Mouse (Mus musculus) right cerebral cortex, postnatal 25 days (tissue): ENCODE data around the gene Gm2a.
A peak's percentile ranks its signal among the peaks of the same experiment; 100 is the strongest.
"Not testable (repeated sequence)": the region's sequence is repeated elsewhere in the genome, so short reads cannot be mapped to it uniquely, and the experiment has no call there.

Source experiments
- DNase-seq: peaks from one replicate; pipeline ENCODE4 v3.0.0; 2022

Gene Gm2a

GRCm38 (mm10) chr11:55097463-55098188, at the start of gene Gm2a:
TSS of gene Gm2a (plus strand) at chr11:55098115.
- DNase-seq: peak; percentile 93

GRCm38 (mm10) chr11:55050837-55051510, 46.9 kb upstream of the Gm2a start:
- DNase-seq: no peak

GRCm38 (mm10) chr11:55057511-55057910, 40.4 kb upstream of the Gm2a start:
- DNase-seq: no peak

DNA sequence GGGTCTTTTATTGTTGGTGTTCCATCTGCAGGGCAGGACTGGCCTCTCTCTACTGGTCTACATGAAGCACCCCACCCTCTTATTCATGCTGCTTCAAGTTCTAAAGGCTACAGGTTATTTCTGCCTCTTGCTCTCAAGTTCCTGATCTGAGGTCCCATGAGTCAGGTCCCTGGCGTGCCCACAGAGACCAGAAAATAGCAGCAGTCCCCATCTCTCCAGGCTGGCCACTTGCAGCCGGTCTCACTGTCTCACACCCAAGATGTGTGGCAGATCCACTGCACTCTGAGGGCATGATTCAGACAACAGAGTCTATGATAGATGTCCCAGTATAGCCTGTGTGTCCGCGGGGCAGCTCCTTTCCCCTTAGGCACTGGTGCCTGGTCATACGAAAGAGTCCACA, 37.1 kb upstream of the Gm2a start:
- DNase-seq: no peak

- DNase-seq: no peak
These were observed 35.1 kb upstream of the Gm2a start for GRCm38 (mm10) chr11:55062856-55063255.

- DNase-seq: no peak
These were observed 31.0 kb upstream of the Gm2a start for GRCm38 (mm10) chr11:55066921-55067320.

DNA sequence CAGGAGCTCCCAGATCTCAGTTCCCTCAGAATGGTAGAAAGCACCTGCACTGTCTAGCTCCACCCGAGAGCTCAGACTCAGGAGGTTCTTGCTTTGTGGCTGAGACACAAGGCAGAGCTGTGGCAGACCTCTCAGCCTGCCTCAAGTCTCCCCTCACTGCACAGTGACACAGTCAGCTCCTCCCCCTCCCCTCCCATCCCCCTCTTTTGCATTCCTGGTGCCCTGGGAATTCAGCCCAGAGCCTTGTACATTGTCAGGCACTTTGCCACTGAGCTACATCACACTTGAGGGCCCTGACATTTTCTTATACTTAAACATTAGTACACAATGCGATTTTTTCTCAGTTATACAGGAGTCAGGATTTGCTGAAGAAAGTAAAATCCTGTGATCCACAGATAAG, 28.9 kb upstream of the Gm2a start:
- no peak for DNase-seq

DNA sequence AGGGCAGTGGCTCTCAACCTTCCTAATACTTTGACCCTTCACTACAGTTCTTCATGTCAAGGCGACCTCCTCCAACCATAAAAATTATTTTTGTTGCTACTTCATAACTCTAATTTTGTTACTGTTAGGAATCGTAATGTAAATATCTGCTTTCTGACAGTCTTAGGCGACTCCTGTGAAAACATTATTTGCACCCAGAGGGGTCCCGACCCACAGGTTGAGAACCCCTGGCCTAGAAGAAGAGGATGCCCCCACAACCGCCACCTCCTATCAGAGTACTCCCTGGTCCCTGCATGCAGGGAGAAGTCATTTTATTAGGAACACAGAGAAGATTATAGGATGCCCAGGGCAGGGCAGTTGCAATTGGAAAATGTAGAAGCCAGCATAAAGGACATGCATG, 26.6 kb upstream of the Gm2a start:
- DNase-seq: no peak

DNA sequence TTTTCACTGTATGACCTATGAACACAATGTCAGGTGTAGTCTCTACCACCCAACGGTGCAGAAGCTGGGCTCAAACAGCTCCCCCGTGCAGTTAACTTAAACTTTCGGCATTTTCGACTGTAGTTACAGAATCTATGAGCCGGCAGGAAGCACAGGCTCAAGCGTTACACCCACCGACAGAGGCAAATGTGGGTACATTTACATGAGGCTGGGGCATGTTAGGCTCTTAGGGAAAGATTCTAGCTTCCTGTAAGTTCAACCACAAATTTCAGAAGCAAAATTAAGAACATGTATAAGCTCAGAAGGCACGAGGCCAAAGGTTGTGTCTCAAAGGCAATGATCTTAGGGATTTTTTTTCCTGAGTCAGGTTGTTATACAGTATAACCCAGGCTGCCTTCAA, 25.4 kb upstream of the Gm2a start:
- no peak for DNase-seq

GRCm38 (mm10) chr11:55073191-55073590, 24.7 kb upstream of the Gm2a start:
- DNase-seq: no peak

DNA sequence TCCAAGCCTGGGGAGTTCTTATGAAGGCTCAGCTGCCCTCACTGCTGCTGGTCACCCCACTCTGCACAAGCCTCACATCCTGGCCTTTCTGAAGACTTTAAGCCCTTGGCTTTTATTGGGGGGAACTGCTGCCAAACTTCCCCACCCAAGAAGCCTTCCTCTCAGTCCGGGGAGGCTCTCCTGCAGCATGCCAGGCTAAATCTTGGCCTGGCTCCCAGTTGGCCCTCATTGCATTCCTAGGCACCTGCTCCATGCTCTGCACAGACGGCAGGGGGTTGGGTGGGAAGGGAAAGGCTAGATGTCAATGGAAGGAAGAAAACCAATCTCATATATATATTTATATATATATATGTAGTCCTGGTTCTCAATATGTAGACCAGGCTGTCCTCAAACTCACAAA, 22.3 kb upstream of the Gm2a start:
- DNase-seq: no peak

GRCm38 (mm10) chr11:55076234-55076633, 21.7 kb upstream of the Gm2a start:
- no peak for DNase-seq

GRCm38 (mm10) chr11:55077331-55078231, 20.3 kb upstream of the Gm2a start, which contains the start of gene Ccdc69:
TSS of gene Ccdc69 (minus strand) at chr11:55078131.
- peak; percentile 32 for DNase-seq

GRCm38 (mm10) chr11:55078502-55078901, 19.4 kb upstream of the Gm2a start:
- no peak for DNase-seq

GRCm38 (mm10) chr11:55079180-55079579, 18.7 kb upstream of the Gm2a start:
- DNase-seq: no peak

- DNase-seq: no peak
These were observed 16.7 kb upstream of the Gm2a start for GRCm38 (mm10) chr11:55081206-55081605.

DNA sequence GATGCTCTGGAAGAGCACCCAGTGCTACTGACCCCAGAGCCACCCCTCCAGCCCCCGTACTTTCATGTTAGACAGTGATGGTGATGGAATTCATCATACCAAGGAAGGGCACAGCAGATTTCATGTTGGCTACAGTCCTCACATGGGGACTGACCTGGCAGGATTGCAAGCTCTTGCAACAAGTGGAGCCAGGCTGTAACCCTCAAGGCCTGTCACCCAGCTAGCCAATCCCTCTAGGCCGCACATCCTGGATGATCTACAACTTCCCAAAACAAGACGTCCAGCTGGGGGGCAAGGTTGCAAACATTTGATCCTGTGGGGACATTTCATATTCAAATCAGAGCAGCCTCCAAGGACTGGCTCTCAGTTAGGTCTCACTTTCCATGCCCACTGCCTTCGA, 13.3 kb upstream of the Gm2a start:
- no peak for DNase-seq

- no peak for DNase-seq
These were observed 12.5 kb upstream of the Gm2a start for GRCm38 (mm10) chr11:55085396-55085795.

- DNase-seq: peak; percentile 49
These were observed 10.9 kb upstream of the Gm2a start for GRCm38 (mm10) chr11:55087006-55087405.

GRCm38 (mm10) chr11:55089892-55090291, 8.0 kb upstream of the Gm2a start:
- no peak for DNase-seq

- no peak for DNase-seq
These were observed 4.8 kb upstream of the Gm2a start for GRCm38 (mm10) chr11:55093096-55093495.

DNA sequence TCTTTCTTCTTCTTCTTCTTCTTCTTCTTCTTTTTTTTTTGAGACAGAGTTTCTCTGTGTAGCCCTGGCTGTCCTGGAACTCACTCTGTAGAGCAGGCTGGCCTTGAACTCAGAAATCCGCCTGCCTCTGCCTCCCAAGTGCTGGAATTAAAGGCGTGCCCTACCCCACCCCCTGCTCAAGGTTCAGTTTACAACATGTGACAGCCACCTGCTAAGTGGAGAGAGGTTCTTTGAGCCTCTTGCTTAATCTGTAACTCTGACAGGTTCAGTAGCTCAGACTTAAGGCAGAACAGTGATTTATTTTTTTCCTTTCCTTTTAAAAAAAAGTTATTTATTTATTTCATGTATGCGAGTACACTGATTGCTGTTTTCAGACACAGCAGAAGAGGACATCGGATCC, 1.6 kb upstream of the Gm2a start:
- DNase-seq: not testable (repeated sequence)

DNA sequence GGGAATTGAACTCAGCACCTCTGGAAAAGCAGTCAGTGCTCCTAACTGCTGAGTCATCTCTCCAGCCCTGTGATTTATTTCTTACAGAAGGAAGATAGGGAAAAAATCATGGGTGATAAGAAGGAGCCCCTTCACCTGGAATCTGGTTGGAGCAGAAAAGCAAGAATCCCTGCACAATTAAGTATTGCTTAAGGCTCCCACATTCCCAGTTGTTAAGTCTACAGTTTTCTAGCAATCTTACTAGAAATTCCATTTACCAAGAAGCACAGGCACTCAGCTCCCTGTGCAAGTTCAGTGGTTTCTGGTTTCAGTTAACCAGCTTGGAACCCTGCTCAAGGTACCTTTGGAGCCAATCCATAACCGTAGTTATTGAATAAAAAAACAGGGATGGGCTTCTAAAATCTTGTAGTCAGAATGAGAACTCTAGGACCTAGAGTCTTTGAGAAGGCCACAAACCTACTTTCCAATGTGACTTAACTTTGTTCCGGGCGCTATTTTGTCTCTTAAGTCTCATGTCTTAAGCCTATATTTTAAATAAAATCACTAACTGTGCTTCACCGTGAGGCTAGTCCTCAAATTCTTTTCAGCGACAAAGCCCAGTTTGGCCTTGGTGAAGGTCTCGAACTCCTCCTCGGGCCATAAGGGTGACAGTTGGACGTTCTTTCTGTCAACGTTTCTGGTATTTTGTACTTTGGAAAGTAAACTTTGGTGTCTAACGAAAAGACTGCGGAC, 1.0 kb upstream of the Gm2a start:
- DNase-seq: no peak
